Mouse (Mus musculus): ENCODE measurements around the gene Nadsyn1. TPM values are rescaled to one million over a fixed set of nuclear protein-coding genes. Genes with fewer than 3 reads are reported as not detected.

Gene Nadsyn1
- polyA plus RNA-seq, 1 experiment = 10.8 TPM

DNA sequence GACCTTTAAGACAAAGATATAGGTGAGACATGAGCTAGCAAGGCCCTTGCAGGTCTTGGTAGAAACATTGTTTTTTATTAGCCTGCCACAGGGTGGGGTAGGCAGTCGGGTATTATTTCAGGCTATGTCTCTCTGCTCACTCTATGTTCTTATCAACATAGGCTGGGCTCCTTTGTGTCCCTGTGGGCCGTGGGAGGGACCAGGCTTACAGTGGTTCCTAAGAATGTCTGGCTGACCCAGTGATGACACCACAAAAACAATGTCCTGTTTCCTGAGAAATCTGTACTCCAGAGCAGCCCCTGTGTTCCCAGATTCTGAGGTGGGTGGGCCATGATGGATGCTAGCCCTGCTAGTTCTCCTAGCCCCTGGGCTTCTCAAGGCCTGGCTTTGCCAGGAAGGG is 45.3 kb downstream of the Nadsyn1 start:
- no peak for DNase-seq
- Histone ChIP-seq H3K4me3 (replicated peaks; ENCODE audit: insufficient read depth, low read depth, low read length) (no peak overlapping the region), H3K27me3 (ENCODE audit: control insufficient read depth, insufficient read depth, low read length) (no peaks in the 10 kb centered on the region), H3K4me1 (ENCODE audit: control insufficient read depth, insufficient read depth, low read length) (no peaks in the 10 kb centered on the region), H3K27ac (ENCODE audit: insufficient read depth, low read length) (no peak overlapping the region)
- TF ChIP-seq CTCF (IDR thresholded peaks at IDR 0.05; ENCODE audit: borderline replicate concordance, insufficient read depth, low read depth, low read length) (no peak), POLR2A (IDR thresholded peaks at IDR 0.05; ENCODE audit: borderline replicate concordance, insufficient read depth, low read length) (no peak)
- WGBS = 78% methylated on average over 2 of the region's 2 CpGs

DNA sequence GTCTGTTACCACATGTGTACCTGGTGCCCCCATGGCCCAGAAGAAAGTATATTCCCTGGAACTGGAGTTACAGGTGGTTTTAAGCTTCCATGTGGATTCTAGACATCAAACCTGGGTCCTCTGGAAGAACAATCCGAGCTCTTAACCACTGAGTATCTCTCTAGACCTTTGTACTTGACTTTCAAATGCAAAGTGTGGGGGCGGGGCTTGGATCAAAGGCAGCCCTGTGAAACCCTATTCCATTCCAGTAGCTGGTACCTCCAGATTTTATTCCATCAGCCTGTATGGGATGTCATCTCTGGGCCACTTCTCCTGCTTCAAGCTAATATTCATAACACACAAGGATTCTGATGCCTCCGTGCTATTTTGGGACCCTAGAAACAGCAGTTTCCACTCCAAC is 46.5 kb downstream of the Nadsyn1 start:
- no peak overlapping the region for H3K4me3 ChIP-seq (replicated peaks; ENCODE audit: insufficient read depth, low read depth, low read length)
- no peak for DNase-seq
- H3K27ac ChIP-seq (ENCODE audit: insufficient read depth, low read length) = no peak overlapping the region
- WGBS = 60% methylated on average over 3 of the region's 3 CpGs
- TF ChIP-seq CTCF (IDR thresholded peaks at IDR 0.05; ENCODE audit: borderline replicate concordance, insufficient read depth, low read depth, low read length) = no peak
- TF ChIP-seq POLR2A (IDR thresholded peaks at IDR 0.05; ENCODE audit: borderline replicate concordance, insufficient read depth, low read length) = no peak
- no peaks in the 10 kb centered on the region for H3K27me3 ChIP-seq (ENCODE audit: control insufficient read depth, insufficient read depth, low read length)
- H3K4me1 ChIP-seq (ENCODE audit: control insufficient read depth, insufficient read depth, low read length) = no peaks in the 10 kb centered on the region

DNA sequence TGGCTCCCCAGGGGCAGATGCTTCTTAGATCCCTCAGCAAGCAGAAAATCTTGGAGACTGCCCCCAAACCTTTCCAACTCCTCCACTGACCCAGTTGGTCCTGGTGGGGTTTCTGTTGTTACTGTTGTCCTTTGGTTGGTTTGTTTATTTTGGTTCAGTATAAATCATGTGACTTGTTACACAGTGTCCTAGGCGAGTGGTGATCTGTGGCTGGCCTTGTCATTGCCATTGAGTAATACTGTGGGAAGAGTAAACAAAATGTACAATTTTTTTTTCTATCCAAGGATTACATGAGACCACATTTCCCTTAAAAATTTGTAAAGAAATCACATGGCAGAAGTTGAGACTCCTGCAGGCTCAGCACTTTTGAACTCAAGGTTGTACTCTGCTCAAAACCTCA is 53.2 kb downstream of the Nadsyn1 start:
- H3K27ac ChIP-seq (ENCODE audit: insufficient read depth, low read length) = no peak overlapping the region
- no peak for DNase-seq
- peaks cover 1% of the 10 kb centered on the region; the same call in 1 of the 2 replicates for H3K27me3 ChIP-seq (ENCODE audit: control insufficient read depth, insufficient read depth, low read length)
- TF ChIP-seq POLR2A (IDR thresholded peaks at IDR 0.05; ENCODE audit: borderline replicate concordance, insufficient read depth, low read length) (no peak), CTCF (IDR thresholded peaks at IDR 0.05; ENCODE audit: borderline replicate concordance, insufficient read depth, low read depth, low read length) (no peak)
- H3K4me1 ChIP-seq (ENCODE audit: control insufficient read depth, insufficient read depth, low read length) = no peaks in the 10 kb centered on the region
- no peak overlapping the region for H3K4me3 ChIP-seq (replicated peaks; ENCODE audit: insufficient read depth, low read depth, low read length)
- WGBS = 88% methylated on average over 1 of the region's 1 CpGs

DNA sequence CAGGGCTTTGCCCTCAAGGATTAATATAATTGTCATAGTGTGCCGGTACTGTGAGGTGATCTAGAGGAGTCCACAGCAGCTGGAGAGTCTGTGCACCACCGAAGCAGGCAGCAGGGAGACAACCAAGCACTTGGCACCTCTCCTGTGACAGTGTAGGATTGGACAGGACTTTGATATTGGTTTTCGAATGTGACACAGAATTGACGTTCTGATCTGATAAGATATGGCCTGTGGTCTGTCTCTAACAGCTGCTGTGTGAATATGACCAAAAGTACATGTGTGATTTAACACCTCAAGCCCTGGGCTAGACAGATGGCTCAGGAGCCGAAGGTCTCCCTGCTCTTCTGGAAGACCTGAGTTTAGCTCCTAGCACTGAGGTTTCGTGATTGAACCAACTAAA is 54.4 kb downstream of the Nadsyn1 start:
- Histone ChIP-seq H3K4me3 (replicated peaks; ENCODE audit: insufficient read depth, low read depth, low read length) (no peak overlapping the region), H3K4me1 (ENCODE audit: control insufficient read depth, insufficient read depth, low read length) (no peaks in the 10 kb centered on the region), H3K27me3 (ENCODE audit: control insufficient read depth, insufficient read depth, low read length) (peaks cover 1% of the 10 kb centered on the region; the same call in 1 of the 2 replicates), H3K27ac (ENCODE audit: insufficient read depth, low read length) (no peak overlapping the region)
- DNase-seq = no peak
- TF ChIP-seq CTCF (IDR thresholded peaks at IDR 0.05; ENCODE audit: borderline replicate concordance, insufficient read depth, low read depth, low read length) = no peak
- TF ChIP-seq POLR2A (IDR thresholded peaks at IDR 0.05; ENCODE audit: borderline replicate concordance, insufficient read depth, low read length) = no peak
- WGBS = 74% methylated on average over 6 of the region's 6 CpGs

DNA sequence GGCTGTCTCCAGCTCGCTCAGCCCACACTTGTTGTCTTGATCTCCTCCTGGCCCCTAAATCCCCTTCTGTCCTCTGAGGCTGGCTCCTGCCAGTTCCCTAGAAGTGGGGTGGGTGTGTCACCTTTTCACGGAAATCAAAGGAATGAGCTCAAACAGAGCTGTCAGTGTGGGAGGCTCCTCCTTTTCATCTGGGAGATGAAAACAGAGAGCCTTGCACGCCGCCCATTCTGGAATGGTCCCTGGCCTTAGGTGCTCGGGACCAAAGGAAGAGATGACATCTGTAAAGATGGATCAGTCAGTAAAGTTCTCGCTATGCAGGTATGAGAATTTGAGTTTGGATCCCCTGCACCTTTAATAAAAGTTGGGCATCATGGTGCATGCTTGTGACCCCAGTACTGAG is 55.8 kb downstream of the Nadsyn1 start, which contains the start of gene Mrgprg:
Gene Mrgprg, minus strand, starts transcription at position 101 of the 400 bp plus-strand sequence.
- H3K27me3 ChIP-seq (ENCODE audit: control insufficient read depth, insufficient read depth, low read length) = peaks cover 1% of the 10 kb centered on the region; the same call in 1 of the 2 replicates
- WGBS = 68% methylated on average over 6 of the region's 6 CpGs
- no peak within 1 kb of the TSS for H3K4me3 ChIP-seq (replicated peaks; ENCODE audit: insufficient read depth, low read depth, low read length)
- no peak within 1 kb of the TSS for H3K27ac ChIP-seq (ENCODE audit: insufficient read depth, low read length)
- DNase-seq = no peak
- TF ChIP-seq POLR2A (IDR thresholded peaks at IDR 0.05; ENCODE audit: borderline replicate concordance, insufficient read depth, low read length) (no peak), CTCF (IDR thresholded peaks at IDR 0.05; ENCODE audit: borderline replicate concordance, insufficient read depth, low read depth, low read length) (no peak)
- H3K4me1 ChIP-seq (ENCODE audit: control insufficient read depth, insufficient read depth, low read length) = no peaks in the 10 kb centered on the region

DNA sequence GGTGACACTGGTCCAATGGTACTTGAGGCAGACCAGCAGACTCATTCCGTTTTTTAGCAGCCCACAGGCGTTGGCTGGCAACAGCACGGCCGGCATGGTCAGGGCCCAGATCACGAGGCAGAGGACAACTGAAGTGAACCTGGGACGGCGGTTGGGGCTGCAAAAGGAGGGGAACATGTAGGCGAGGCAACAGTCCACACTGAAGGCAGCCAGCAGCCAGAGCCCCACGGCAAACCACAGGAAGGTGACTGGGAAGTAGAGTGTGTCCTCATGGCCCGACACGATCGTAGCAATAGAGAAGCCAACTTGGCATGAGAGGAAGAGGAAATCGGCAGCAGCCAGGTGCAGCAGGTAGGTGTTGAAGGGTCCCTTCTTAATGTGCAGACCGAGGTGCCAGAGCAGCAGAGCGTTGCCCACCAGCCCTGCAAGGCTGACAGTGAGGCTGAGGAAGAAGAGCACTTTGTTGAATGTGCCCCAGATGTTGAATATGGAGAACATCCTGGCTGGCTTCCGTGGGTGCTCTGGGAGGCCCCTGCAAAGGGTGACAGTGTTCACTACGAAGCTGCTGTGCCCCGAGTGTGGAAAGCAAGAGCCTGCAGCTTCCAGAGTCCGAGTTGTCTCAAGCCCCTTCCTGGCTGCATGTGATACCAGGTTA is 57.6 kb downstream of the Nadsyn1 start:
- no peak overlapping the region for H3K4me3 ChIP-seq (replicated peaks; ENCODE audit: insufficient read depth, low read depth, low read length)
- H3K27ac ChIP-seq (ENCODE audit: insufficient read depth, low read length) = no peak overlapping the region
- WGBS = 61% methylated on average over 19 of the region's 19 CpGs
- TF ChIP-seq POLR2A (IDR thresholded peaks at IDR 0.05; ENCODE audit: borderline replicate concordance, insufficient read depth, low read length) (no peak), CTCF (IDR thresholded peaks at IDR 0.05; ENCODE audit: borderline replicate concordance, insufficient read depth, low read depth, low read length) (no peak)
- peaks cover 1% of the 10 kb centered on the region; the same call in 1 of the 2 replicates for H3K27me3 ChIP-seq (ENCODE audit: control insufficient read depth, insufficient read depth, low read length)
- DNase-seq = no peak
- no peaks in the 10 kb centered on the region for H3K4me1 ChIP-seq (ENCODE audit: control insufficient read depth, insufficient read depth, low read length)

DNA sequence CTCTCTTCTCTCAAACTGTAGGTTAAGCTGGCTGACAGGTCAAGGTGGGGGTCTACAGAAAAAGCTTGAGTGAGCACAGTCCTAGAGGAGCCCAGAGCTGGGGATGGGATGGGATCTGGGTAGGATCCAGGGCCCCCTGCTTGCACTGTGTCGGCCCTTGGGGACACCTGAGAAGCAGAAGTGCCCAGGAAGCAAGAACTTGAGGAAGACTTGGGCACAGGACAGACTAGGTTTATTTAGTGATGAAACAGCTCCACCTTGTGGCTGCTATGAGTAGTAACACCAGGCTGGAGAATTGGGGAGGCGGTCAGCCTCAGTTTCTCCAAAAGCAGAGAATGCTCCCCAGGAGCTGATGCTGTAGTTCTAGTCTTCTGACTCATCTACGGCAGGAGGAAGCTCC is 58.9 kb downstream of the Nadsyn1 start:
- 4% methylated on average over 3 of the region's 3 CpGs for WGBS
- peaks cover 1% of the 10 kb centered on the region; the same call in 1 of the 2 replicates for H3K27me3 ChIP-seq (ENCODE audit: control insufficient read depth, insufficient read depth, low read length)

DNA sequence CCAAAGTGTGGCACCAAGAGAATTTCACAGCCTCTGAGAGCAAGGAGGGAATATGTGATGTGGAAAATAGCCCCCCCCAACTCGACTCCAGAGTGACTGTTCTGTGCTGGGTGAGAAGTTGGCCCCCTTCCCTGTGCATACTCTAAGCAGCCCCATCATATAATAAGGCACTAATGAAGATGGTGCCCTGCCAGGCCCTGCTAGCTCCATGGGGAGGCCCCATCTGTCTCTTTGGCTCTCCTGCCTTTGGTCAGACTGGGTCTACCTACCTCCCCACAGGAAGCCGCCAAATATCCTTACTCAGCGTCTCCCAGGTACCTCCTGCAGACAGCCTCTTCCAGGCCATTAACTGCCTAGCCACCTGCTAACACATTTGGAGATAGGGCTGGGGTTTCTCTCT is 63.7 kb downstream of the Nadsyn1 start:
- H3K4me3 ChIP-seq (replicated peaks; ENCODE audit: insufficient read depth, low read depth, low read length) = no peak overlapping the region
- DNase-seq = peak; percentile 81 to 88
- no peaks in the 10 kb centered on the region; the same call in 1 of the 2 replicates for H3K27me3 ChIP-seq (ENCODE audit: control insufficient read depth, insufficient read depth, low read length)
- no peak for TF ChIP-seq POLR2A (IDR thresholded peaks at IDR 0.05; ENCODE audit: borderline replicate concordance, insufficient read depth, low read length)
- TF ChIP-seq CTCF (IDR thresholded peaks at IDR 0.05; ENCODE audit: borderline replicate concordance, insufficient read depth, low read depth, low read length) = no peak
- H3K4me1 ChIP-seq (ENCODE audit: control insufficient read depth, insufficient read depth, low read length) = peaks cover 20% of the 10 kb centered on the region
- no peak overlapping the region for H3K27ac ChIP-seq (ENCODE audit: insufficient read depth, low read length)
- 13% methylated on average over 3 of the region's 3 CpGs for WGBS

More for the DNA sequence above, 58.9 kb downstream of the Nadsyn1 start:
- Histone ChIP-seq H3K4me1 (ENCODE audit: control insufficient read depth, insufficient read depth, low read length) (peaks cover 4% of the 10 kb centered on the region; the same call in 1 of the 2 replicates), H3K4me3 (replicated peaks; ENCODE audit: insufficient read depth, low read depth, low read length) (no peak overlapping the region), H3K27ac (ENCODE audit: insufficient read depth, low read length) (no peak overlapping the region)
- TF ChIP-seq POLR2A (IDR thresholded peaks at IDR 0.05; ENCODE audit: borderline replicate concordance, insufficient read depth, low read length) (no peak), CTCF (IDR thresholded peaks at IDR 0.05; ENCODE audit: borderline replicate concordance, insufficient read depth, low read depth, low read length) (peak; percentile 78)
- DNase-seq = no peak
